Mouse (Mus musculus) kidney, embryonic 14.5 days (tissue): ENCODE results near the gene Acot2. TPM values are rescaled to one million over a fixed set of nuclear protein-coding genes. Genes with fewer than 3 reads are reported as not detected.
"Not testable (repeated sequence)": the region's sequence is repeated elsewhere in the genome, so short reads cannot be mapped to it uniquely, and the experiment has no call there.

ENCODE experiments used
- ATAC-seq: fragments of 200-750 bp; cut with Nextera tagmentation; 2 replicates; pipeline ENCODE4 v1.8.0; 2017; ENCODE audit warnings: moderate number of reproducible peaks, mild to moderate bottlenecking, moderate TSS enrichment, moderate library complexity; ENCODE audit not compliant: low FRiP score, low TSS enrichment
- H3K27ac ChIP-seq: fragments of 300-500 bp; sonication (generic); 2 replicates; pipeline ENCODE4 v1.5.1; 2014; ENCODE audit warnings: low read depth, mild to moderate bottlenecking, low read length, moderate library complexity, mixed read lengths
- H3K27me3 ChIP-seq: fragments of 300-500 bp; sonication (generic); 2 replicates; pipeline ENCODE4 v1.6.1; 2014; ENCODE audit warnings: mild to moderate bottlenecking, low read length; ENCODE audit not compliant: control insufficient read depth, insufficient read depth
- H3K36me3 ChIP-seq: fragments of 300-500 bp; sonication (generic); 2 replicates; pipeline ENCODE4 v1.6.1; 2014; ENCODE audit warnings: low read length, mixed read lengths; ENCODE audit not compliant: control insufficient read depth, insufficient read depth
- H3K4me1 ChIP-seq: fragments of 300-500 bp; sonication (generic); 2 replicates; pipeline ENCODE4 v1.6.1; 2014; ENCODE audit warnings: low read length, mixed read lengths; ENCODE audit not compliant: control insufficient read depth, insufficient read depth
- H3K4me2 ChIP-seq: fragments of 300-500 bp; sonication (generic); replicated peaks from 2 replicates; pipeline ENCODE4 v1.6.1; 2014; ENCODE audit warnings: low read depth, mild to moderate bottlenecking, low read length
- H3K4me3 ChIP-seq: fragments of 300-500 bp; sonication (generic); 2 replicates; pipeline ENCODE4 v1.5.1; 2014; ENCODE audit warnings: mild to moderate bottlenecking, low read length
- H3K9ac ChIP-seq: fragments of 300-500 bp; sonication (generic); 2 replicates; pipeline ENCODE4 v1.6.1; 2014; ENCODE audit warnings: low read depth, mild to moderate bottlenecking, low read length, moderate library complexity
- H3K9me3 ChIP-seq: fragments of 300-500 bp; sonication (generic); 2 replicates; pipeline ENCODE4 v1.6.1; 2016; ENCODE audit warnings: low read length; ENCODE audit not compliant: control insufficient read depth
- WGBS: fragments of 180-500 bp; shearing (Covaris S2); extraction: QIAGEN DNeasy Blood & Tissue Kit; methylation state at CpG from one replicate; pipeline ENCODE4 v1.1.7; 2014; 5-methylcytosine and 5-hydroxymethylcytosine counted together
- polyA plus RNA-seq: library from polyadenylated mRNA; unstranded; fragments of >200 nt; fragmentation: Nextera tagmentation; extraction: Ambion mirVana; gene quantifications from 2 replicates; pipeline ENCODE4 v1.2.1, GENCODE M21; 2014

Gene Acot2
- polyA plus RNA-seq, 1 experiment from 2014 or later = 37.5 TPM

DNA sequence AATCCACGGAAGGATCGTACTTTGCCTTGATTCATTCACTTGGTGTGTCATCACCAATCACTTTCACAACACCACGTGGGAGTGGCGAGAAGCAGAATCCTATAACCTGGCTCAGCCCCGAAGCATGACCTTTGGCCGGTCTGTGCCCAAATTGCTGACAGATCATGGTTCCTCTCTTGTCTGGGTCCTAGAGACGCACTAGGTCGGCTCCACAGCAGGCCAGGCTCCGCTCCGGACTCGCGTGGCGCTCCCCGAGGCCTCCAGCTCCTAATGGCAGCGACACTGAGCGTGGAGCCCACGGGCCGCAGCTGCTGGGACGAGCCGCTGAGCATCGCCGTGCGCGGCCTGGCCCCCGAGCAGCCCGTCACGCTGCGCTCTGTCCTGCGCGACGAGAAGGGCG lies 50.6 kb downstream of the Acot2 start, which contains the start of gene Acot4:
TSS of gene Acot4 (plus strand) at position 139 of the 400 bp plus-strand sequence.
- H3K36me3 ChIP-seq, H3K9me3 ChIP-seq, H3K27me3 ChIP-seq, H3K4me1 ChIP-seq, H3K27ac ChIP-seq: not testable (repeated sequence)
- 5% methylated on average over 22 of the region's 32 CpGs for WGBS
- Histone ChIP-seq H3K9ac (peak within 1 kb of the TSS; percentile 44), H3K4me2 (peak within 1 kb of the TSS; percentile 74), H3K4me3 (peak within 1 kb of the TSS; percentile 36)
- peak; percentile 73 for ATAC-seq

DNA sequence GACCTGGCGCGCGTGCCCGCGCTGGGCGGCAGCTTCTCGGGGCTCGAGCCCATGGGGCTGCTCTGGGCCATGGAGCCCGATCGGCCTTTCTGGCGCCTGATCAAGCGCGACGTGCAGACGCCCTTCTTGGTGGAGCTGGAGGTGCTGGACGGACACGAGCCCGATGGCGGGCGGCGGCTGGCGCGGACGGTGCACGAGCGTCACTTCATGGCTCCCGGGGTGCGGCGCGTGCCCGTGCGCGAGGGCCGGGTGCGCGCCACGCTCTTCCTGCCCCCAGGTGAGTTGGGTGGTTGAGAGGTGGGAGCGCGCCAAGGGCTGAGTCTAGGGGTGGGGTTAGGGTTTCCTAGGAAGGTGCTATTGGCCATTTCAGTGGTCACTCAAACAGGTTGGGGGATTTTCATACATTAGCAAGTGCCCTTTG lies 51.0 kb downstream of the Acot2 start, which contains the start of gene Gm49366:
TSS of gene Gm49366 (plus strand) at position 245 of the 421 bp plus-strand sequence.
- not testable (repeated sequence) for H3K9me3 ChIP-seq, H3K36me3 ChIP-seq, H3K27me3 ChIP-seq, H3K27ac ChIP-seq, H3K4me1 ChIP-seq
- 5% methylated on average over 39 of the region's 39 CpGs for WGBS
- H3K4me3 ChIP-seq = peak within 1 kb of the TSS; percentile 36
- H3K4me2 ChIP-seq = peak within 1 kb of the TSS; percentile 74
- H3K9ac ChIP-seq = peak within 1 kb of the TSS; percentile 44
- peak; percentile 81 for ATAC-seq

DNA sequence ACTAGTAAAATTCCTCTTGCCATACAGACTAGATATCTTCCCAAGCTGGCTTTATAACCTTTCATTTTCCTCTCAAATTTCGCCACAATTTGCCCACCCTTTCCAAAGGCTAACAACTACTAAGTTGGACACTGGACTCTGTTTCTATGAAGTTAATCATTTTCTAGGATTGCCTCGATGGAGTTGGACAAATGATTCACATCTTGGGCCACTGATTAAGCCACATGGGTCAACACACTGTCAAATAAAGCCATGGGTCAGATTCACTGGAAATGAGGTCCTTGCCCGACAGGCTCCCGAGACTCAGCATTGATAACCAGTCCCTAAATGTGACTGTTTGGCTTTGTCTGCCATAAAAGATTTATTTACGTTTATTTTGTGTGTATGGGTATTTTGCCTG lies 54.6 kb downstream of the Acot2 start:
- H3K4me1 ChIP-seq = no peaks in the 10 kb centered on the region
- H3K9me3 ChIP-seq = peaks cover 2% of the 10 kb centered on the region; the same call in 1 of the 2 replicates
- no peak overlapping the region for H3K9ac ChIP-seq
- no peaks in the 10 kb centered on the region for H3K36me3 ChIP-seq
- no peak overlapping the region for H3K4me2 ChIP-seq
- H3K27me3 ChIP-seq = no peaks in the 10 kb centered on the region
- WGBS = 75% methylated on average over 5 of the region's 5 CpGs
- no peak for ATAC-seq
- H3K27ac ChIP-seq = no peak overlapping the region
- no peak overlapping the region for H3K4me3 ChIP-seq

Other genes with a start within 250 kb of the Acot2 start
- 0.31 and 0.53 TPM in 2 replicates for gene Papln, start 224.2 kb upstream of the Acot2 start, polyA plus RNA-seq
- gene Numb, start 65.9 kb upstream of the Acot2 start, polyA plus RNA-seq = 26.4 and 34.1 TPM in 2 replicates
- gene Riox1, start 37.3 kb upstream of the Acot2 start, polyA plus RNA-seq = 14.1 and 16.2 TPM in 2 replicates
- gene Heatr4, start 3.0 kb upstream of the Acot2 start, polyA plus RNA-seq = not detected in 2 replicates
- 48.9 and 55.2 TPM in 2 replicates for gene Acot1, start 21.6 kb downstream of the Acot2 start, polyA plus RNA-seq
- gene Acot4, start 50.5 kb downstream of the Acot2 start, polyA plus RNA-seq = 1.3 and 3.4 TPM in 2 replicates
- not detected in 2 replicates for gene Gm49366, start 51.1 kb downstream of the Acot2 start, polyA plus RNA-seq
- gene Acot3, start 64.3 kb downstream of the Acot2 start, polyA plus RNA-seq = 0.55 and 0.79 TPM in 2 replicates
- gene Acot5, start 81.5 kb downstream of the Acot2 start, polyA plus RNA-seq = not detected in 2 replicates
- gene Acot6, start 112.8 kb downstream of the Acot2 start, polyA plus RNA-seq = 1.7 and 2.0 TPM in 2 replicates
- 5.1 and 5.5 TPM in 2 replicates for gene Dnal1, start 126.5 kb downstream of the Acot2 start, polyA plus RNA-seq
- 0.24 and 0.51 TPM in 2 replicates for gene Pnma1, start 160.6 kb downstream of the Acot2 start, polyA plus RNA-seq
- 5.8 and 9.3 TPM in 2 replicates for gene Elmsan1, start 231.0 kb downstream of the Acot2 start, polyA plus RNA-seq